Mouse (Mus musculus) ES-E14 (cell line): ENCODE data around the gene 1700016D06Rik.

Experiments
- HCFC1 ChIP-seq: IDR thresholded peaks from 2 replicates; pipeline ENCODE4 v1.6.1; 2012; ENCODE audit warnings: low read length, inconsistent platforms, borderline replicate concordance; ENCODE audit not compliant: insufficient read depth
- MAFK ChIP-seq: IDR thresholded peaks from 2 replicates; pipeline ENCODE4 v1.6.1; 2014; ENCODE audit warnings: mild to moderate bottlenecking, low read depth, low read length, inconsistent platforms; ENCODE audit not compliant: insufficient read depth
- ZC3H11A ChIP-seq: IDR thresholded peaks from 2 replicates; pipeline ENCODE4 v1.6.1; 2012; ENCODE audit warnings: low read depth, mild to moderate bottlenecking, inconsistent platforms, low read length, borderline replicate concordance
- ZNF384 ChIP-seq: IDR thresholded peaks from 2 replicates; pipeline ENCODE4 v1.6.1; 2012; ENCODE audit warnings: low read depth, low read length, inconsistent platforms

DNA sequence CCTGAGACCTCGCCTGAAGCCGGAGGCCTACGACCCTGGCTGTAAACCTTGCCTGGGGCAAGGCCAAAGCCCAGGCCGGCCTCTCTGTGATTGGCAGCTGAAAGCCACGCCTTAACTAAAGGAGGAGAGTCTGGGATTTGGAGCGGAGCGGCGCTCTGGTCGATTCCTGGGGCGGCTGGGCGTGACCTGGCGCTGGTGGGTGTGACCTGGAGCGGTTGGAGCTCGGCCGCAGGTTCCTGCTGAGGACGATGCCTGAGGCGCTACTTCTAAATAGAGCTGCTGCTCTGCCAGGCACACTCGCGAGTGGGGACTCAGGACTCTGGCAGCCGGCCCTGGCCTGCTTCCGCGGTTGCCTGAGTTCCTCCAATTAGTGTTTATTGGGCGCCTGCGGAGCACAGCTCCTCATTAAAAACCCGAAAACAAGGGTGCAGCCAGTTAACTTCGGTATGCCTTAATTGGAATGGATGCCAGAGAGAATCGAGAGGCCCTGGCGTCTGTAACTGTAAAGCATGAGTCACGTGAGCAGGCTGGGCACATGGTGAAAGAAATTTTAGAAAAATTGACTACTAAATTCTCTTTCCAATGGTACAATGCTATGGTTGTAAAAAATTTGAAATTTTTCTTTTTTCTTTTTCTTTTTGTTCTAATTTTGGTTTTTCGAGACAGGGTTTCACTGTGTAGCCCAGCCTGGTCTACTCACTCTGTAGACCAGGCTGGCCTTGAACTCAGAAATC is 64.4 kb downstream of the 1700016D06Rik start:
- TF ChIP-seq ZC3H11A = no peak
- TF ChIP-seq MAFK = no peak
- no peak for TF ChIP-seq HCFC1
- no peak for TF ChIP-seq ZNF384
